Mouse (Mus musculus) erythroblast, embryonic 14.5 days (primary cell): Measurements from ENCODE around the gene Ces2f. TPM values are rescaled to one million over a fixed set of nuclear protein-coding genes. Genes with fewer than 3 reads are reported as not detected.
A peak's percentile ranks its signal among the peaks of the same experiment; 100 is the strongest.

Experiments
- H3K27me3 ChIP-seq: 2 replicates; pipeline ENCODE4 v1.6.1; 2012; ENCODE audit warnings: inconsistent platforms; ENCODE audit not compliant: control insufficient read depth
- H3K36me3 ChIP-seq: 2 replicates; pipeline ENCODE4 v1.6.1; 2012; ENCODE audit warnings: mild to moderate bottlenecking, inconsistent platforms; ENCODE audit not compliant: control insufficient read depth
- H3K4me1 ChIP-seq: 2 replicates; pipeline ENCODE4 v1.6.1; 2012; ENCODE audit warnings: inconsistent platforms; ENCODE audit not compliant: control insufficient read depth
- H3K4me3 ChIP-seq: replicated peaks from 2 replicates; pipeline ENCODE3; 2012; ENCODE audit warnings: moderate library complexity, mild to moderate bottlenecking, inconsistent platforms
- H3K9me3 ChIP-seq: 2 replicates; pipeline ENCODE4 v1.6.1; 2012; ENCODE audit warnings: low read length, inconsistent platforms, mixed read lengths; ENCODE audit not compliant: control insufficient read depth
- GATA1 ChIP-seq: IDR thresholded peaks from 2 replicates; pipeline ENCODE4 v1.6.1; 2012; ENCODE audit warnings: low read length, inconsistent platforms, mixed read lengths
- TAL1 ChIP-seq: IDR thresholded peaks from 3 replicates; pipeline ENCODE4 v1.6.1; 2012; ENCODE audit warnings: low read length, inconsistent platforms, mixed read lengths
- polyA plus RNA-seq: library from polyadenylated mRNA; stranded (reverse); fragments of >175 nt; gene quantifications from 2 replicates; pipeline ENCODE4 v1.2.3, GENCODE M21; 2012

Gene Ces2f
- polyA plus RNA-seq, 1 experiment, result not detected

DNA sequence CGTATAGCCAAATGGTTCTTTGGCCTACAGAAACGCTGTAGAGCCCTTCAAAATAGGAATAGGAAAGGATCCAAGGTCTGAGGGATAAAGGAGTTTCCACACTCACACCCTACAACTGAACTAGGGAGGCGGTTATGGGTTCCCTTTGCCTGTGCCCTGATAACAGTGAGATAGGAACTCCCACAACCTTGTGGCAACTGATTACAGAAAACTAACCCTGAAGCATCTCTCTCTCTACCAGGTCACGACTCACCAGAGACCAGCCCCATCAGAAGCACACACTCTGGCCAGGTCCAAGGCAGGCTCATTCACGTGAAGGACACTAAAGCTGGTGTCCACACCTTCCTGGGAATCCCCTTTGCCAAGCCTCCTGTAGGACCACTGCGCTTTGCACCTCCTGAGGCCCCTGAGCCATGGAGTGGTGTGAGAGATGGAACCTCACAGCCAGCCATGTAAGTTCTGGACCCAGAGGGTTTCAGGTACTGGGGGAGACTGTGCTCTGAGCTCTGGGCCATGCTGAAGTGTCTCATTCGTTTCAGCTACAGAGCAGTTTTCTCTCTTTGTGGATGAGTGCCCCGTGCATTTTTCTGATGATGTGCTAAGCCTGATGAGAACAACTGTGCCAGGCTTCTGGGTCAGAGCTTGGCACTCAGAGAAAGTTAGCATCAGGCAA is 15.2 kb downstream of the Ces2f start:
- Histone ChIP-seq H3K27me3 (no peaks in the 10 kb centered on the region), H3K9me3 (no peaks in the 10 kb centered on the region), H3K36me3 (peaks cover 46% of the 10 kb centered on the region), H3K4me1 (peaks cover 64% of the 10 kb centered on the region), H3K4me3 (peak overlapping the region; percentile 76)
- TF ChIP-seq GATA1 (peak; percentile 95), TAL1 (peak; percentile 93)

DNA sequence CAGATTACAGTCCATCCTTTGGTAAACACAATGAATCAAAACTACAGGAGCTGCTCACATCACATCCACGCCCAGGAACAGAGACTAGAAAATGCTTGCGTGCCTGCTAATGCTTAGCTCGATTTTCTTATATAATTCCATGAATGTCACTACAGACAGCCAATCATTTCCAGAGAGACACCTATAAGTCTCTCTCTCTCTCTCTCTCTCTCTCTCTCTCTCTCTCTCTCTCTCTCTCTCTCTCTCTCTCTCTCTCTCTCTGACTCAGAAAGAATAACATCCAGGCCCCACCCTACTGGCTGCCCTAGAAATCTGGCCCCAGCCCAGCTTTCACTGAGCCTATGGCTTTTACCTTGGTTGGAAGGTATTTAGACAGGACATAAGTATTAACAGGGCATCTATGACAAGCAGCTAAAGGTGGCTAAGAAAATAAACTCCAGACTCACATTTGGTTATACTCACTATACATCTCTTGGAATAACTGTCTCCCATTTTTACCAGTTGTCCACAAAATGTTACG is 16.3 kb downstream of the Ces2f start:
- Histone ChIP-seq H3K4me3 (peak overlapping the region; percentile 76), H3K4me1 (peaks cover 66% of the 10 kb centered on the region), H3K36me3 (peaks cover 57% of the 10 kb centered on the region), H3K27me3 (no peaks in the 10 kb centered on the region), H3K9me3 (no peaks in the 10 kb centered on the region)
- TF ChIP-seq TAL1 (no peak), GATA1 (no peak)

DNA sequence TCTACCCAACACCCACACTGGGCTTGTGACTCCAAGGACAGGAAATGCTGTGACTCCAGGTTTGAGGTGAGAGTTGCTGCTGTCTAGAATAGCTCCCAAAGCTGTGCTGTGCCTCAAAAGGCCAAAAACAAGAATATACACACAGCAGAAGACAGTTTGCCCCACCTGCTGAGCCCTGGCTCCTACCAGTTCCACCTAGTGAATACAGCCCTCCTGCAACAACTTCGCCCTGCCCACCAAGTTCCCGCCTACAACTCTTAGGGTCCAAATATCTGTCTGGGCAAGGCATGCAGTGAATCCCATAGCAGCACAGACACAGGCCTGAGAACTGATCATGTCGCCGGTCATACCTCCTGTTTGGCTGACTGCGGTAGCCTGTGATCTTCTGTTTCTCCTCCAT is 37.0 kb downstream of the Ces2f start:
- Histone ChIP-seq H3K9me3 (no peaks in the 10 kb centered on the region), H3K36me3 (no peaks in the 10 kb centered on the region), H3K4me3 (no peak overlapping the region), H3K27me3 (peaks cover 2% of the 10 kb centered on the region), H3K4me1 (no peaks in the 10 kb centered on the region)
- TF ChIP-seq TAL1 (peak; percentile 23; the same call in 1 of the 3 replicates), GATA1 (no peak)

- Histone ChIP-seq H3K36me3 (no peaks in the 10 kb centered on the region), H3K4me1 (no peaks in the 10 kb centered on the region), H3K4me3 (no peak overlapping the region), H3K9me3 (no peaks in the 10 kb centered on the region), H3K27me3 (peaks cover 2% of the 10 kb centered on the region)
- TF ChIP-seq GATA1 (no peak), TAL1 (no peak)
Measured at GRCm38 (mm10) chr8:104984942-104985341, 37.8 kb downstream of the Ces2f start.

GRCm38 (mm10) chr8:104998191-104998590 is 51.0 kb downstream of the Ces2f start:
- Histone ChIP-seq H3K4me1 (no peaks in the 10 kb centered on the region), H3K27me3 (no peaks in the 10 kb centered on the region), H3K9me3 (peaks cover 4% of the 10 kb centered on the region; the same call in 1 of the 2 replicates), H3K36me3 (no peaks in the 10 kb centered on the region), H3K4me3 (no peak overlapping the region)
- TF ChIP-seq GATA1 (no peak), TAL1 (no peak)

DNA sequence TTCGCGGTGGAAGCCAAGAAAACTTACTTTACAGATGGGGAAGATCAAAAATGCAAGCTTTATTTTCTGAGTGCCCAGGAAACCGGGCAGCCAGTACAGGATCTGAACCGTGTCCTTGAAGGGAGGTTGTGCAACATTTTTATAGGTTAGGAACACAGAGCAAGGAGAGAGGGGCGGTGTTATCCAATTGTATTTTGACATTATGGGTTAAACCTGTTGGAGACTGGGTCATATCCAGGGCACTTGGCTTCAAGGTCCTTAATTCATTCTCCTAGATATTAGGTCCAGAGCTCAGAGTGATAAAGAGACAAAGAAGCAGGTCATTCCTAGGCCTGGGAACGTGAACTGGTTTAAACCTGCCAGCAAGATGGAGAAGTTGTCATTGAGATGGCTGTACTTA is 52.0 kb downstream of the Ces2f start:
- H3K9me3 ChIP-seq, result peaks cover 4% of the 10 kb centered on the region; the same call in 1 of the 2 replicates
- H3K4me1 ChIP-seq, result no peaks in the 10 kb centered on the region
- no peak for TF ChIP-seq TAL1
- no peak for TF ChIP-seq GATA1
- H3K27me3 ChIP-seq, result no peaks in the 10 kb centered on the region
- H3K36me3 ChIP-seq, result no peaks in the 10 kb centered on the region
- H3K4me3 ChIP-seq, result no peak overlapping the region

DNA sequence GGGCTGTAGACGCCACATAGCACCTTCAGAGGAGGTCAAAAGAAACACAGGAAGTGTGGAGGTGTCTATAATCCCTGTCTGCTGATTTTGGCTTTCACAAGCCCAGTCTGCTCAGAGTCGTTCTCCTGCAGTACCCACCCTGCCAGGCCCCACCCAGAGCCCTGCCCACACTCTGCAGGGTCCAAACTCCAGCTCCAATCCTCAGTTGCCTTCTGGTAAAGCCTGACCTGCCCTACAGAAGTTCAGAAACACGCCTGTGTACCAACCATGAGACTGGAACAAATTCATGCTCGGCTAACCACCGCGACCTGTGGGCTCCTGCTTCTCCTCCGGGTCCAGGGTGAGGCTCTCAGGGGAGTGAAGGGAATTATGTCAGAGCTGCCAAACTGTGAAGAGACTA is 53.4 kb downstream of the Ces2f start, which contains the start of gene Ces2h:
Gene Ces2h (plus strand): TSS at position 268 of the 400 bp plus-strand sequence.
- Histone ChIP-seq H3K36me3 (no peaks in the 10 kb centered on the region), H3K27me3 (no peaks in the 10 kb centered on the region), H3K4me1 (no peaks in the 10 kb centered on the region), H3K4me3 (no peak within 1 kb of the TSS), H3K9me3 (peaks cover 4% of the 10 kb centered on the region; the same call in 1 of the 2 replicates)
- no peak for TF ChIP-seq TAL1
- TF ChIP-seq GATA1, result no peak

Other genes with a start within 250 kb of the Ces2f start
- not detected in 2 replicates for gene Ces2a, start 213.4 kb upstream of the Ces2f start, polyA plus RNA-seq
- gene Ces2b, start 115.8 kb upstream of the Ces2f start, polyA plus RNA-seq, result not detected in 2 replicates
- not detected in 2 replicates for gene Ces2c, start 100.3 kb upstream of the Ces2f start, polyA plus RNA-seq
- not detected in 2 replicates for gene Ces2e, start 21.1 kb upstream of the Ces2f start, polyA plus RNA-seq
- 1.3 and 1.7 TPM in 2 replicates for gene Ces2g, start 14.4 kb downstream of the Ces2f start, polyA plus RNA-seq
- not detected in 2 replicates for gene Ces2h, start 53.5 kb downstream of the Ces2f start, polyA plus RNA-seq
- gene Ces3a, start 101.2 kb downstream of the Ces2f start, polyA plus RNA-seq, result not detected in 2 replicates
- not detected in 2 replicates for gene Ces3b, start 136.4 kb downstream of the Ces2f start, polyA plus RNA-seq
- gene Ces4a, start 184.4 kb downstream of the Ces2f start, polyA plus RNA-seq, result not detected in 2 replicates
- gene Cbfb, start 223.3 kb downstream of the Ces2f start, polyA plus RNA-seq, result 0.06 and 0.11 TPM in 2 replicates